In genomic region chr4:141546334-141547200, GRCm38 (mm10) we compare ENCODE assay signal across 8 mouse cellular contexts. TPM values are rescaled to one million over a fixed set of nuclear protein-coding genes. Genes with fewer than 3 reads are reported as not detected.
DNase-seq lines count a peak whose midpoint lies in the region; ATAC-seq lines count a peak whose summit lies in the region.

No protein-coding gene starts in this region.

- peaks cover 25% of the 10 kb centered on the region for H3K4me1 ChIP-seq in hindbrain, embryonic 12.5 days

- peak overlapping the region; percentile 99 for H3K27ac ChIP-seq in hindbrain, embryonic 12.5 days

- H3K9ac ChIP-seq in hindbrain, embryonic 12.5 days: peak overlapping the region; percentile 73

- DNase-seq in MN1 (ENCODE audit: low spot score): peak; percentile 92
- peak; percentile 90 for DNase-seq in cerebellum, adult 9-11 months
- peak; percentile 78 to 83 for DNase-seq in frontal cortex, postnatal 10 days (ENCODE audit: low spot score in 2 of 2)
- DNase-seq in layer of hippocampus, postnatal 25 days (ENCODE audit: extremely low spot score in 1 of 2, low spot score in 1 of 2): peak; percentile 69 to 74
- DNase-seq in lung, postnatal 14 days: peak; percentile 84
- DNase-seq in retina, embryonic 14.5 days (ENCODE audit: low spot score): peak; percentile 88
- peak; percentile 84 to 88 for DNase-seq in thymus, postnatal 36 days

- under 1% methylated on average over 70 of the region's 98 CpGs for WGBS in hindbrain, embryonic 12.5 days

- H3K36me3 ChIP-seq in hindbrain, embryonic 12.5 days: no peaks in the 10 kb centered on the region

- H3K9me3 ChIP-seq in hindbrain, embryonic 12.5 days (replicated peaks): no peaks in the 10 kb centered on the region

- peak; percentile 89 for ATAC-seq in hindbrain, embryonic 12.5 days (ENCODE audit: low FRiP score)

- H3K4me3 ChIP-seq in hindbrain, embryonic 12.5 days: peak overlapping the region; percentile 53

- peak overlapping the region; percentile 90 for H3K4me2 ChIP-seq in hindbrain, embryonic 12.5 days (replicated peaks)

- H3K27me3 ChIP-seq in hindbrain, embryonic 12.5 days: no peaks in the 10 kb centered on the region

RNA-seq across cellular contexts. Expression of gene Spen, which starts 8.2 kb away (rescaled TPM):
- polyA plus RNA-seq in hindbrain, embryonic 12.5 days (2016; fragmentation: Nextera tagmentation; extraction: Ambion mirVana): 21.7 and 23.7 TPM in 2 replicates
- total RNA-seq in layer of hippocampus, postnatal 25 days (2021): 10 to 100 TPM; 51.6 to 67.6 TPM

RNA-seq across cellular contexts. Expression of gene Fblim1, which starts 59.3 kb away (rescaled TPM):
- 49.1 and 57.9 TPM in 2 replicates for polyA plus RNA-seq in hindbrain, embryonic 12.5 days (2016; fragmentation: Nextera tagmentation; extraction: Ambion mirVana)
- total RNA-seq in layer of hippocampus, postnatal 25 days (2021): 1 to 10 TPM; 1.3 to 1.5 TPM

Comparison
In these comparisons a context has a peak if more than half of its experiments do, and no peak if none do; other contexts are left out.
1. Peak in every context shown above with its lines: DNase-seq, ATAC-seq, H3K4me3 ChIP-seq and H3K27ac ChIP-seq.